Mouse (Mus musculus): Measurements from ENCODE around the gene Snx11.
"Not testable (repeated sequence)": the region's sequence is repeated elsewhere in the genome, so short reads cannot be mapped to it uniquely, and the experiment has no call there.

The Snx11 gene

DNA sequence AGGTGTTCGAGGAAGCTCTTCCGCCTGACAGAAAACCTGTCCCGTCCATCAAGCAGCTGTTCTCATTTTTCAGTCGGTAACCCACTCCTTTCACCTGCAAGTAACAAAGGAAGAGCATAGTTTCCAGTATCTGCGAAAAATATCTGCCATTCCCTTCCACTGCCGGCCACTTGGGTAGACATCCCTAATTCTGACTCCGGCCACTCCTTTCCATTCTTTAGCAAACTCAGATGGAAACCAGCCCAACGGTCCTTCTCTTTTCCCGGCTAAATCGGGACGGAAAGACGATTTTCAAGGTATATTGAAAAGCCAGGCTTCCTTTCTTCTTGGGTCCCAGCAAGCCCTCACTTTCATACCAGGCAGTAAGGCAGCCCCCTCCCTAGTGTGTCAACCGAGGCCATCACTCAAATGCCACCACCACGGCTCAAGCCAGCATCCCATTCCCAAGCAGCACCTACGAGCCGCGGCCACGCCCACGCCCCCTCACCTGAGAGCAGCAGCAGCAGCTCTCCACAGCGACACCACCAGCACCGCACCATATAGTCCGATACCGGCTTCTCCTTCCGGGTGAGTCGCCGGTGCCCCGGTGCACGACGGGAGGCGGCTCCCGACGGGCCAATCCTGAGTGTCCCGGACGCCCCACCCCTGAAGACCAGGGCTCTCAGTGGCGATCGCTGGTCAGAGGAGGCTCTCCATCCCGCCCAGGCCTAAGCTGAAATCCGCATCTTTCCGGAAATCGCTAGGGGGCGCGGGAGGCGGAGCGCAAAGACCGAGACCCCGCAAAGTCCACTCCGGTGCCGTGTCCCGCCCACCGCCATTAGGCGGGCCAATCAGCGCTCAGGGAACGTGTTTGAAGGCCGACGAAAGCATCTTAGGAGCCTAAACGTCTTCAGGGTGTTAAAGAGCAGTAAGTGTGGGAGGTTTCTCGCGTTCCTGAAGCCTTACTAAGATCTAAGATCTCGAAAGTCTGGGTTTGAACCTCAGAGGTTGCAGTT, at the start of gene Snx11:
TSS of gene Snx11 (minus strand) at position 592 of the 995 bp plus-strand sequence.
- peak; percentile 100 for DNase-seq

DNA sequence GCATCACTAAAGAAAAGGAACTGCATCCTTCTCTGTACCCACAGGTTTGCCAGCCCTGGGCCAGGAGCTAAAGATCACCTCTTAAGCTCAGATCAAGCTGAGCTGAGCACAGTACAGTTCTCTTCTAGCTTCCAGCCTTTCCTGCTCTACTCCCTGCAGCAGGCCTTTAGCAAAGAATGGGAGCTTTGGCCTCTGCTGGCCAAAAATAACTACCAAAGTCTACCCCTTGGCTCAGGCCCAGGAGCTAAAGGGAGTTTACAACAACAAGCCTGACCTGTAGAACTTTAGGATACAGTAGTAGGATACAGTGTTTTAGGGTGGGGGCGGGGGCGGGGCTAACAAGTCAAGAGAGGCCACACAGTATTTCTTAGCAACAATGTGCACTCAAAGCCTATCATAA, 49.1 kb upstream of the Snx11 start:
- peak in 1 of 2 experiments; percentile 28 for DNase-seq

DNA sequence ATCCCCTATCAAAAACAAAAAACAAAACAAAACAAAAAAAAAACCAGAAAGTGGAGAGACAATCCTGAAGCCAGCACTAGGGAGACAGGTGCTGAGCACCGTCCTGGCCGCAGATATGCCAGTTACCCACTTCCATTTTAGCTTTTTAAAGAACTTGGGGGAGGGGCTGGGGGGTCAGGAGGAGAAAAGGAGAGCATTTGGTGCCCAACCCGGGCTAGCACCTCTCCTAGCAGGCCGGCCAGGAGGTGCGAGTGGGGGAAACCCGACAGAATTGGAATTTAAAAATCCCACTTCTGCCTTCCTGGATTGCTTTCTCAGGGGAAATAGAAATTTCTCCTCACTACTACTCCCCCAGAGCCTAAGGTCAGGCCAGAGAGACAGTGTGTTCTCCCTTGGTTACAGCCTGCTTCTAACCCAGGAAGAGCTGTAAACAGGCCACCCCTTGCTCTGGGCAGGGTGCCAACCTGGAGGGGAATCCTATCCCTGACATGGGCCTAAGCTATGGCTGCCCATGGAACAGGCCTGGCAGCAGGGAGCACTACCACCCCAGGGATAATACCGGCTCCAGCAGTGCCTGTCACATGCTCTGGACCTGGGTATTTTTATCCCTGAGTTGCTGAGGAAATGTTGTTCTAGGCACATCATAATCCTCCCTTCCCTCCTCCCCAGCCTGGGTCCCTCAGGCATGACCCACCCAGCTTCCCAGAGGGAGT, 47.6 kb upstream of the Snx11 start:
- DNase-seq: peak; percentile 77 to 87

DNA sequence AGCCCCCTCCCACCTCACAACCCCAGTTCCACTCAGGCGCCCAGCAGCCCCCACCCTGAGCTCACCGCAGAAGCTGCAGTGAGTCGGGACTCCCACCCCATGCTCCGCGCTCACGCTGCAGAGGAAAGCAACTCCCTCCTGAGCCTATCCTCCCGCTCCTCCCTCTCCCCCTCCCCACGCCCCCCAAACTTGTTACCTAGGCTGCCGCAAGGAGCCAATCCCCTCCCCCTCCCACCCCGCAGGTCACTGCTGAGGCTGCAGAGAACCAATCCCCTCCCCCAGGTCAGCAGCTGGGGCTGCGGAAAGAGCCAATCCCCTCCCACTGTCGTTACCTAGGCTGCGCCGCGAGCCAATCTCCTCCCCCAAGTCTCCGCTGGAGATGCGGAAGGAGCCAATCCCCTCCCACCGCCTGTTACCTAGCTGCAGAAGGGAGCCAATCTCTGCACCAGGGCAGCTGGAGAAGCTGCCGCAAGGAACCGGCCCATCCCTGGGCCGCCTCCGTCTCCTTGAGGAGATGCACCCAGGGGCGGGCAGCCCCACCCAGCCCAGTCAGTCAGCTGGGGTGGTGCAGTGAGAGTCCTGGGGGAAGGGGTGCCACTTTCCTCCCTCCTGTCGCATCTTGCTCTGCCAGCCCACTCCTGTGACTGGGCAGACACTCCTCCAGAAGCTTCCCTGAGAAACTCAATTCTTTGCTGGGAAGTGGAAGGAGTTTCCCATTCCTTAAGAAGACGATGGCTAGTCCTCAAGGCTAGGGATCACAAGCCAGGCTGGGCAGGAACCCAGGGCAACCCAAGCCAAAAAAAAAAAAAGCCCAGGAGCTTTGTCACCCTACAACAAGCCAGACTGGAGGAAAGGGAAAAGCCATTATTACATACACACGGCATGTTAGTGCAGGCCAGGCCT, 46.8 kb upstream of the Snx11 start:
- DNase-seq: peak; percentile 87 to 90

DNA sequence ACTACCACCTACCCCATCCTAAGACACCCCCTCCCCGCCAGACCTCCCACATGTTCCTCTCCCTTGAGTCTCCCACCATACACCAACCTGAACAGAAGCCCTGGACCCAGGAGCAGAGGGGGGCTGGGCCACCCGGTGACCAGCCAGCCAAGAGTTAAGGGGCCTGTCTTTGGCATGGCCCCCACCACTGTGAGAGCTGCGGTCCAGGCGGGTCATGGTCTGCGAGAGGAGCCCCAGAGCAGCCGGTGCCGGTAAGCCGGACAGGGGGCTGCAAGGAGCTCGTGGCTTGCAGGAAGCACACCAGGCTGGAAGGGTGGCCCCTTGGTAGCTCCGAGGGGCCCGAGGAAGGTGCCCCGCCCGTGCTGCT, 46.1 kb upstream of the Snx11 start:
- DNase-seq: no peak

DNA sequence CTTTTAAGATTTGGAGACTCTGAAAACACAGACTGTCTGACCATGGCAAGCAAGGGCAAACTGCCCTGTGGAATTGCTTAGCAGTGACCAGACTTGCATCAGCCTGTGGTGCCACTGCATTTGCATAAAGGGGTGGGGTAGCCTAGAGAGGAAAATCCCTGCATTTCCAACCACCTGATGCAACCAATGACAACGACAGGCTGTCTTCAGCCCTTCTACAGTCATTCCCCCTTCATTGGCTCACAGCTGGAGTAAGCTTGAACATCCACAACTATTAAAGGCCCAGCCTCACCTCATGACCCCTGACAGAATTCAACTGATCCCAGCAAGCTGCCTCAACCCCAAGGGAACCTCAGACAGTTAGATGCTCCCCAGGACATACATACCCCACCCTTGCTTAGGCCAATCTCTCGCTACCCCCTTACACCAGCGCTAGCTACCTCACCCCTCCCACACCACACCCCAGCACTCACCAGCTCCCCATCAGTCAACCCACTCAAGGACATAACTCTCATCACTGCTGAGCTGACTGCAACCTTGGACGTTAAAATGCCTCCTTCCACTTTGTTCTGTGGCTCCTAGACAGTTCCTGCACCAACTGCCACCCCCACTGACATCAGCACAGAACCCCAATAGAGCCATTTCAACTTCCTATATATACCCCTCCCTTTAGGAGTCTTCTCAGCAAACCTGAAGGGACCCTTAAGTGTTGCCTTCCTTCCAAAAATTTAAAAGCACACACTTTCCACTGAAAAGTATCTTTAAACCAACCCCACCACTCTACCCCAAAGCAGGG, 45.5 kb upstream of the Snx11 start:
- DNase-seq: peak; percentile 29 to 31

DNA sequence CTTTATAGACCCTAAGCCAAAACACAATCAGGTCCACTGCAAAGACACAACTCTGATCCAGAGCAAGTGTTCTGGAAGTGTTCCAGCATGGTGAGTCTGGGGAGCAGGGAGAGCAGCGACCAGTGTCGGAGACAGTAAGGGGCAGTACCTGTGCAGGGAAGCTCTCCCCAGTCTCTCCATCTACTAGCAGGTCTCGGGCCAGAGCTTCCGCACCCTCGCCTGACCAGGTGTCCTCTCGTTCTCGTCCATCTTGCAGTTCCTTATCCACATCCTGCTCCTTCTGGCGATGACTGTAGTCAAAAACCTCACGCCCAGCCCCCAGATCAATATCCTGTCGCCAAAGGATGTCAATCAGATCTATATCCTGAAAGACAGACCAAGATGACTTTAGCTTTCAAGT, 44.6 kb upstream of the Snx11 start:
- DNase-seq: no peak

DNA sequence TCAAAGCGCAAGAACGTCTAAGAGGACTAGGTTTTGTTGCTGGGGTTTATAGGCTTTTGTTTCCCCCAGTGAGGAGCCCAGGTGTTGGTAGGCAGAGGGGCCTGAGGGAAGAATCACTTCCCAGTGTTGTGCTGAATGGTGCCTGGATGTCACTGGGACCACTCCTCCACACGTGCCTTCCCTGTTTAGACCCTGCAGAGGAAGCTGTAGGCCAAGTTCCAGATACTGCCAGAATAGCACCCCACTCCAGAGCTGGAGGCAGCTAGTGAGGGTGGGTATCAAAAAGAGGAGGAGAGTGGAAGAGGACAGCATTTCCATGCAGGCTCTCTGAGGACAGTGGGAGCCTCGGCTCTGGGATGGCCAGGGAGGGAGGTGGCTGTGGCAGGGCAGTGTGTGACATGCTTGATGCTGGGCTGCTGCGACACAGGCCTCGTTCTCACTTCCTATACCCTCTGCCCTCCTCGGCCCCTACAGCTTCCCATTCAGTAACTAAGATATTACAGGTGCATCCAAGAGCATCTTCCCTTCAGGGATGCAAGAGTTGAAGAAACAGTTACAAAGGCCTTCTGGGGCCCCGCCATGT, 40.9 kb upstream of the Snx11 start:
- no peak for DNase-seq

DNA sequence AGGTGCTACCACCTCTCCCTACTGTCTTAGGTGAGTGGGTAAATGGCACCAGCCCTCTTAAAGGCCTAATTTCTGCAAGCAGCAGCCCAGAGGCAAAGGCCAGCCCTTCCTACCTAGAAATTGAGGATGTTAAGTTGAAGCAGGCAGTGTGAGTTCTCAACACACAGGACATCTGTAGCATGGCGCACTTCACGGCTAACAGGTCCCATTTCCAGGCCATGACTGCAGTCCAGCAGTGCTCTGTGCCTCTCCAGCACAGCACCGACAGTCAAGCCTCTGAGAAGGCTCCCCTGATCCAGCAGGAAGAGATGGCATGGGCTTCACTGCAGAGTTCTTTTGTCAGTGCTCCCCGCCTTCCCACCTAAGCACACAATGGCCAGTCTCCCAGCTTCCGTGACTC, 39.6 kb upstream of the Snx11 start:
- DNase-seq: no peak

DNA sequence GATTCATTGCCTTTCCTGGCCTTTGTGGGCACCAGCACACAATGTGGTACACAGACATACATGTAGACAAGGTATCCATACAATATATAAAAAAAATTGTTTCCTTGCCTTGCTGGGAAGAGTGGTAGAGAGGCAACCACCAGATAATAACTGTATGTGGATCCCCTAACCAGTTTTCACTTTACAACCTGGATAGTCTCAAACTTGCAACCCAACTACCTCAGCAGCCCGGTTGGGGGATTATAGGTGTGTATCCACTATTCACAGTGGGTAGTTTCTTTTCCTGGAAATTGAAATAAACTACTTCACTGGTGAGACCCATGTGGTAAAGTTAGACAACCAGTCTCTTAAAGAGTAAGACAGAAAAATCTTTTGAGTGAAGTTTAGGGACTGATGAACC, 39.1 kb upstream of the Snx11 start:
- DNase-seq: no peak

DNA sequence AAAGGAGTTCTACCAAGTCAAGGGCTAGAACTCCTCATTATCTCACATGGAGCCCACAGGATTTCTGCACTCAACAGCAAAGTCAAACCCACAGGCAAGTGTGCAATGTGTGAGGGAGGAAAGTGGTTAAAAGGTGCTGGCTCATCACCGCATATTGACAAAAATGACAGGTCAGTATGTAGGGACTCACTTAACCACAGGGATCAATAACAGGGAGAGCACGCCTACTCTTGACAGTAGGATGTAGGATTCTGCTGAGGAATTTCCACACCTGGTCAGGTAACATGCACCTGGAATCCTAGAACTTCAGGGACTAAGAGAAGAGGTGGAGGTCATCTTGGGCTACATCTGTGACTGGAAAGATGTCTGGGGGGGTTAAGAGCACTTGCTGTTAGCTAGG, 38.5 kb upstream of the Snx11 start:
- DNase-seq: no peak

DNA sequence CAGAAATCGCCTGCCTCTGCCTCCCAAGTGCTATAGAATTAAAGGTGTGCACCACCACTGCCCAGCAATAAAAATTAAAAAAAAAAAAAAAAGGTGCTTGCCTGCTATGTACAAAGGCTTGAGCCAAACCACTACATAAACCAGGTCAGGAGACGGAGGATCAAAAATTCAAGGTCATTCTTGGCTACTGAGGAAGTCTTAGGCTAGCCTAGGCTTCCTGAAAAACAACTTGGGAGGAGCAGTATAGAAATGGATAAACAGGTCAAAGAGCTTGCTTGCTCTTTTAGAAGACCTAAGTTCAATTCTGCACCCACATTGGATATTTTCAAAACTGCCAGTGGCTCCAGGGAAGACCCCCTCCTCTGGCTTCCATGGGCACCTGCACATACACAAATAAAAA, 37.1 kb upstream of the Snx11 start:
- DNase-seq: no peak

DNA sequence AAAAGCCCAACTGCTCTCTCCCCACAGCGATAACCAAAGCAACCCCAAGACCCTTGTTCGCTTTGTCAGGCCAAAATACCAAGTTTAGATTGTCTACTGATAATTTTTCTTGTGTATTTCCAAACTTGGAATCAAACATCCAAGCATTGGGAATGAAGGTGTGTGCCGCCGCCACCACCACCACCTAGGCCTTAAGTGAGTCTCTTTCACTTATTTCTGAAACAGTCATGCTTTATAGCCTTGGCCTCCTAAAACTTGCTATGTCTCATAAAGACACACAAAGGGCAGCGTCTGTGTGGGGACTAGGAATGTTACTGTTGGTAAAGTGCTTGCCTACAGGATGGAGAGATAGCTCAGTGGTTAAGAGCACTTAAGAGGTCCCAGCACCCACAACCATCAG, 36.6 kb upstream of the Snx11 start:
- DNase-seq: no peak

DNA sequence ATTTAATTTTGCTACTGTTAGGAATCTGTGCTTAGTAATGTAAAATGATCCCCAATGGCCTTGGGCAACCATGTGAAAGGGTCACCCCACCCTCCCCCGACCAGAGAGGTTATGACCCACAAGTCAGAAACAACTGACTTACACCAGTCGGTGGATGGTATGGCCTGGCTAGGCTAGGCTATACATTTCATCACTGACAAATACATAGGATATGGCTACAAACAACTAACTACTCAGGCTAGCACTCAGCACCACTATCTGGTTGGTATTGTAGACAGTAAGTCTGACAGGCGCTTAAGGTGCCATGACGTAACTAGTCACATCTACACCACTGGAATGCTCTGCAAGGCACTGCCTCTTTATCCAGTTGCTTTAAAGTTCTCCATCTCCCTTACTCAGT, 36.1 kb upstream of the Snx11 start:
- no peak for DNase-seq

DNA sequence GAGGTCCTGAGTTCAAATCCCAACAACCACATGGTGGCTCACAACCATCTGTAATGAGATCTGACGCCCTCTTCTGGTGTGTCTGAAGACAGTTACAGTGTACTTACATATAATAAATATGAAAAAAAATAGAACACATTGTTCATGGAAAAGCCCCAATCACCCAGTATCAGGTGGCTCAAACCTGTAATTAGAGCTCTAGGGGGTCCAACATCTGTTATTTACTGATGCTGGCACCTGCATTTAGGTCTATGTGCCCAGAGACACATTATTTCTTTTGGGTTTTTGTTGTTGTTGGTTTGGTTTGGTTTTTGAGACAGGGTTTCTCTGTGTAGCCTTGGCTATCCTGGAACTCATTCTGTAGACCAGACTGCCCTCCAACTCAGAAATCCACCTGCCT, 33.8 kb upstream of the Snx11 start:
- DNase-seq: not testable (repeated sequence)

DNA sequence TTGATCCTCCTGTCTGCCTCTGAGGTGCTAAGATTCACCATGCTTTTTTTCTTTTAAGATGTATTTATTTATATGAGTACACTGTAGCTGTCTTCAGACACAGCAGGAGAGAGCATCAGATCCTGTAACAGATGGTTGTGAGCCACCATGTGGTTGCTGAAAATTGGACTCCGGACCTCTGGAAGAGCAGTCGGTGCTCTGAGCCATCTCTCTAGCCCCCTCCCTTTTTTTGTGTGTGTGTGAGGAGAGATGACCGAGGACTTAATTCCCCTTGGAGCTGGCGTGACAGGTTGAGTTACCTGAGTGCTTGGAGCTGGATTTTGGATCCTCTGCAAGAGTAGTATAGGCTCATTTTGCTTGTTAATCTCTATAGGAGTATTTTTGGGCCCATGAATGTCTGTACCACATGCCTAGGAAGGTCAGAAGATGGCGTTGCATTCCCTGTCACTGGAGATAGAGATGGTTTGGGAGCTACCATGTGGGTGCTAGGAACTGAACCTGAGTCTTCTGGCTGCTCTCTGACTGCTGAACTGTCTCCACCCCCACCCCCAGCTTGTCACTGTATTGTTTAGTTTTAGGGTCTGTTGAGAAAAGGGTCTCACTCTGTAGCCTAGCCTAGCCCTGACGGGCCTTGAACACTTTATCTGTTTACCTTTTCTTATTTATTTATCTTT, 32.3 kb upstream of the Snx11 start:
- no peak for DNase-seq

DNA sequence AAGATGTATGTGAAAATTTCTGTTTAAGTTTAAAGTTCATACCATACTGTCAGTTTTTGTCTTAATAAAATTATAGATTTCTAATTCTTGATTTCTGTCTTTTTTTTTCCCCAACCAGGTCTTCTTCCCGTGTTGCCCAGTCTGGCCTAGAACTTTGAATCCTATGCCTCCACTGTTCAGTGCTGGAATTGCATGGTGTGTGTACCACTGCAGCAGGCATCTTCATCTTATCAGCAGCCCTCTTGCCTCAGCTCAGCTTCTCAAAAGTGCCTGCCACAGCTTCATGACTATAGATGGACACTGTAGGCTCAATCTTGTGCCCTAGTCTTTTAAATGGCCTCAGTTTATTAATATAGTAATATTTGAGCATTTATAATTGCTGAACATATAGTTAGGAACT, 30.7 kb upstream of the Snx11 start:
- DNase-seq: no peak

DNA sequence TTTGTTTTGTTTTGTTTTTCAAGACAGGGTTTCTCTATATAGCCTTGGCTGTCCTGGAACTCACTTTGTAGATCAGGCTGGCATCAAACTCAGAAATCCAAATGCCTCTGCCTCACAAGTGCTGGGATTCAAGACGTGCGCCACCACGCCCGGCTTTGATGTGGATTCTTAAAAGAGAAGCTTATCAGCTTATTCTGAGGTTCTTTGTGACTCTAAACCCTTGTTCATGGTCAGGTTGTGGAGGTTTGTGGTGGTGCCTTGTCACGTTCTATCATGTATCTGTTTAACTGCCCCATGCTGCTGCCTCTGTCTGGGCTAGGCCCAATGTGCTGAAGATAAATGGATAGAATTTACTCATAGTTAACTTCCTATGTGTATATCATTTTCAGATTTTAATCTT, 28.2 kb upstream of the Snx11 start:
- no peak for DNase-seq

DNA sequence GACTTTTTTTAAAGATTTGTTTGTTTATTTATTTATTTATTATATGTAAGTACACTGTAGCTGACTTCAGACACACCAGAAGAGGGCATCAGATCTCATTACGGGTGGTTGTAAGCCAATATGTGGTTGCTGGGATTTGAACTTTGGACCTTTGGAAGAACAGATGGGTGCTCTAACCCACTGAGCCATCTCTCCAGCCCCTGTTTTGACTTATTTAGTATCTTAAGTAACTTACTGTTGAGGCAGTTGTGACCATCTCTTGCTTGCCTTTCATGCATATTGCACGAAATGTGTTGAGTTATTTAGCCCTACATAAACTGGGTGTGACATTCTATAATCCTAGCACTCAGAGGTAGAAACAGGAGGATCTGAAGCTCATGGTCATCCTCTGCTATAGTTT, 22.2 kb upstream of the Snx11 start:
- DNase-seq: no peak

DNA sequence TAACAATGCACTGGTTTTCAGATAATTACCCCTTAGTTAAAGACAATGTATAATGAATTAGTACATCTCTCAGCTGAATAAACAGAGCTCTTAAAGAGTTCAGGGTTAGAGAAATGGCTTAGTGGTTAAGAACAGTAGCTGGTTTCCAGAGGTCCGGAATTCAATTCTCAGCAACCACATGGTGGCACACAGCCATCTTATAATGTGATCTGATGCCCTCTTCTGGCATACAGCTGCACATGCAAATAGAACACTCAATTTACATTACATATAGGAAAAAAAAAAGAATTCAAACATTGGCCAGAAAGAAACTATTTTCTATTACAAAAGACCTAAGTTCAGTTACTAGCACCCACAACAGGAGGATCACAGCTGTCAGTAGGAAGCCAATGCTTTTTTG, 19.2 kb upstream of the Snx11 start:
- no peak for DNase-seq

DNA sequence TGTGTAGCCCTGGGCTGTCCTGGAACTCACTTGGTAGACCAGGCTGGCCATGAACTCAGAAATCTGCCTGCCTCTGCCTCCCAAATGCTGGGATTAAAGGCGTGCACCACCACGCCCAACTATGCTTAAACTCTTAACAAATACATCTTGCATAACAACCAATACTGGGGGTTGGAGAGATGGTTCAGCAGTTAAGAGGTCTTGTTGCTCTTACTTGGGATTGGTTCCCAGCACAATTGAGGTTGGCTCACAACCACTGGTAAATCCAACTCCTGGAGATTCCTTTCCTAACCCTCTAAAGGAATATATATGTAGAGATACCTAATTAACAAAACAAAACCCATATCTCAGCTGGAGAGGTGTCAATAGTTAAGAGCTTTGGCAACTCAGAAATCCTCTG, 18.7 kb upstream of the Snx11 start:
- no peak for DNase-seq
